Mouse (Mus musculus): ENCODE measurements around the gene Rexo4. TPM values are rescaled to one million over a fixed set of nuclear protein-coding genes. Genes with fewer than 3 reads are reported as not detected.

The Rexo4 gene
- polyA plus RNA-seq, 1 experiment from 2014 or later, result 32.6 TPM

- Histone ChIP-seq H3K27me3 (ENCODE audit: control insufficient read depth, insufficient read depth, low read length) (no peaks in the 10 kb centered on the region), H3K4me1 (replicated peaks; ENCODE audit: control insufficient read depth, insufficient read depth, low read length) (no peaks in the 10 kb centered on the region), H3K9ac (no peak overlapping the region), H3K36me3 (replicated peaks; ENCODE audit: control insufficient read depth, insufficient read depth) (no peaks in the 10 kb centered on the region), H3K4me2 (replicated peaks) (no peak overlapping the region), H3K4me3 (replicated peaks; ENCODE audit: low read length) (no peak overlapping the region), H3K9me3 (ENCODE audit: control insufficient read depth, low read length) (no peaks in the 10 kb centered on the region), H3K27ac (no peak overlapping the region)
- no peak for ATAC-seq (ENCODE audit: low FRiP score)
- WGBS, result 84% methylated on average over 1 of the region's 1 CpGs
- no peak for DNase-seq (ENCODE audit: low spot score)
These were observed 16.2 kb upstream of the Rexo4 start for GRCm38 (mm10) chr2:26980361-26980760.

- Histone ChIP-seq H3K4me1 (replicated peaks; ENCODE audit: control insufficient read depth, insufficient read depth, low read length) (no peaks in the 10 kb centered on the region), H3K36me3 (replicated peaks; ENCODE audit: control insufficient read depth, insufficient read depth) (no peaks in the 10 kb centered on the region), H3K4me2 (replicated peaks) (no peak overlapping the region), H3K4me3 (replicated peaks; ENCODE audit: low read length) (no peak overlapping the region), H3K9ac (no peak overlapping the region), H3K27ac (no peak overlapping the region), H3K27me3 (ENCODE audit: control insufficient read depth, insufficient read depth, low read length) (no peaks in the 10 kb centered on the region), H3K9me3 (ENCODE audit: control insufficient read depth, low read length) (no peaks in the 10 kb centered on the region)
- WGBS, result 65% methylated on average over 4 of the region's 4 CpGs
- no peak for DNase-seq (ENCODE audit: low spot score)
- ATAC-seq (ENCODE audit: low FRiP score), result no peak
These were observed 9.8 kb upstream of the Rexo4 start for GRCm38 (mm10) chr2:26973960-26974359.

GRCm38 (mm10) chr2:26973116-26973515 lies 8.9 kb upstream of the Rexo4 start, which contains the start of gene Adamts13:
TSS of gene Adamts13 (plus strand) at chr2:26973416.
- Histone ChIP-seq H3K9ac (no peak within 1 kb of the TSS), H3K4me1 (replicated peaks; ENCODE audit: control insufficient read depth, insufficient read depth, low read length) (no peaks in the 10 kb centered on the region), H3K4me2 (replicated peaks) (no peak within 1 kb of the TSS), H3K9me3 (ENCODE audit: control insufficient read depth, low read length) (no peaks in the 10 kb centered on the region), H3K36me3 (replicated peaks; ENCODE audit: control insufficient read depth, insufficient read depth) (no peaks in the 10 kb centered on the region), H3K27ac (no peak within 1 kb of the TSS), H3K4me3 (replicated peaks; ENCODE audit: low read length) (no peak within 1 kb of the TSS), H3K27me3 (ENCODE audit: control insufficient read depth, insufficient read depth, low read length) (no peaks in the 10 kb centered on the region)
- no peak for ATAC-seq (ENCODE audit: low FRiP score)
- 76% methylated on average over 3 of the region's 3 CpGs for WGBS
- DNase-seq (ENCODE audit: low spot score), result no peak

- Histone ChIP-seq H3K4me1 (replicated peaks; ENCODE audit: control insufficient read depth, insufficient read depth, low read length) (peaks cover 16% of the 10 kb centered on the region), H3K27ac (no peak overlapping the region), H3K9ac (no peak overlapping the region), H3K36me3 (replicated peaks; ENCODE audit: control insufficient read depth, insufficient read depth) (peaks cover 1% of the 10 kb centered on the region), H3K27me3 (ENCODE audit: control insufficient read depth, insufficient read depth, low read length) (no peaks in the 10 kb centered on the region), H3K9me3 (ENCODE audit: control insufficient read depth, low read length) (no peaks in the 10 kb centered on the region), H3K4me3 (replicated peaks; ENCODE audit: low read length) (no peak overlapping the region), H3K4me2 (replicated peaks) (no peak overlapping the region)
- ATAC-seq (ENCODE audit: low FRiP score) (no peak), DNase-seq (ENCODE audit: low spot score) (no peak)
- WGBS, result 72% methylated on average over 2 of the region's 2 CpGs
These were observed 3.1 kb upstream of the Rexo4 start for GRCm38 (mm10) chr2:26967262-26967661.

GRCm38 (mm10) chr2:26964724-26965370 lies 661 bp upstream of the Rexo4 start:
- H3K36me3 ChIP-seq (replicated peaks; ENCODE audit: control insufficient read depth, insufficient read depth), result peaks cover 16% of the 10 kb centered on the region
- no peaks in the 10 kb centered on the region for H3K9me3 ChIP-seq (ENCODE audit: control insufficient read depth, low read length)
- ATAC-seq (ENCODE audit: low FRiP score), result no peak; the same call in 1 of the 2 replicates
- H3K4me3 ChIP-seq (replicated peaks; ENCODE audit: low read length), result peak overlapping the region; percentile 84
- peak overlapping the region; percentile 93 for H3K9ac ChIP-seq
- peak overlapping the region; percentile 96 for H3K27ac ChIP-seq
- peaks cover 16% of the 10 kb centered on the region for H3K4me1 ChIP-seq (replicated peaks; ENCODE audit: control insufficient read depth, insufficient read depth, low read length)
- H3K4me2 ChIP-seq (replicated peaks), result peak overlapping the region; percentile 95
- DNase-seq (ENCODE audit: low spot score), result no peak
- no peaks in the 10 kb centered on the region for H3K27me3 ChIP-seq (ENCODE audit: control insufficient read depth, insufficient read depth, low read length)
- 18% methylated on average over 14 of the region's 14 CpGs for WGBS

- Histone ChIP-seq H3K4me3 (replicated peaks; ENCODE audit: low read length) (no peak overlapping the region), H3K4me1 (replicated peaks; ENCODE audit: control insufficient read depth, insufficient read depth, low read length) (peaks cover 16% of the 10 kb centered on the region), H3K36me3 (replicated peaks; ENCODE audit: control insufficient read depth, insufficient read depth) (peaks cover 53% of the 10 kb centered on the region), H3K27me3 (ENCODE audit: control insufficient read depth, insufficient read depth, low read length) (no peaks in the 10 kb centered on the region), H3K27ac (no peak overlapping the region), H3K9me3 (ENCODE audit: control insufficient read depth, low read length) (no peaks in the 10 kb centered on the region), H3K9ac (no peak overlapping the region), H3K4me2 (replicated peaks) (no peak overlapping the region)
- WGBS, result 70% methylated on average over 4 of the region's 4 CpGs
- DNase-seq (ENCODE audit: low spot score) (peak; percentile 27), ATAC-seq (ENCODE audit: low FRiP score) (no peak)
These were observed 3.4 kb downstream of the Rexo4 start for GRCm38 (mm10) chr2:26960756-26961155.

GRCm38 (mm10) chr2:26957488-26957859 lies 6.7 kb downstream of the Rexo4 start:
- Histone ChIP-seq H3K9me3 (ENCODE audit: control insufficient read depth, low read length) (no peaks in the 10 kb centered on the region), H3K9ac (no peak overlapping the region), H3K27ac (no peak overlapping the region), H3K4me2 (replicated peaks) (no peak overlapping the region), H3K27me3 (ENCODE audit: control insufficient read depth, insufficient read depth, low read length) (no peaks in the 10 kb centered on the region), H3K36me3 (replicated peaks; ENCODE audit: control insufficient read depth, insufficient read depth) (peaks cover 86% of the 10 kb centered on the region), H3K4me3 (replicated peaks; ENCODE audit: low read length) (no peak overlapping the region), H3K4me1 (replicated peaks; ENCODE audit: control insufficient read depth, insufficient read depth, low read length) (no peaks in the 10 kb centered on the region; the same call in 1 of the 2 replicates)
- DNase-seq (ENCODE audit: low spot score) (no peak), ATAC-seq (ENCODE audit: low FRiP score) (no peak)
- WGBS, result 90% methylated on average over 2 of the region's 2 CpGs

- no peak overlapping the region for H3K27ac ChIP-seq
- no peaks in the 10 kb centered on the region; the same call in 1 of the 2 replicates for H3K4me1 ChIP-seq (replicated peaks; ENCODE audit: control insufficient read depth, insufficient read depth, low read length)
- peaks cover 87% of the 10 kb centered on the region for H3K36me3 ChIP-seq (replicated peaks; ENCODE audit: control insufficient read depth, insufficient read depth)
- no peak overlapping the region for H3K4me2 ChIP-seq (replicated peaks)
- no peak overlapping the region for H3K4me3 ChIP-seq (replicated peaks; ENCODE audit: low read length)
- H3K27me3 ChIP-seq (ENCODE audit: control insufficient read depth, insufficient read depth, low read length), result no peaks in the 10 kb centered on the region
- H3K9ac ChIP-seq, result no peak overlapping the region
- DNase-seq (ENCODE audit: low spot score) (no peak), ATAC-seq (ENCODE audit: low FRiP score) (no peak)
- H3K9me3 ChIP-seq (ENCODE audit: control insufficient read depth, low read length), result no peaks in the 10 kb centered on the region
- 96% methylated on average over 12 of the region's 12 CpGs for WGBS
These were observed 7.2 kb downstream of the Rexo4 start for GRCm38 (mm10) chr2:26956811-26957487.

- no peaks in the 10 kb centered on the region for H3K9me3 ChIP-seq (ENCODE audit: control insufficient read depth, low read length)
- no peak overlapping the region for H3K4me2 ChIP-seq (replicated peaks)
- no peak overlapping the region for H3K27ac ChIP-seq
- H3K4me1 ChIP-seq (replicated peaks; ENCODE audit: control insufficient read depth, insufficient read depth, low read length), result no peaks in the 10 kb centered on the region
- no peak overlapping the region for H3K9ac ChIP-seq
- H3K27me3 ChIP-seq (ENCODE audit: control insufficient read depth, insufficient read depth, low read length), result no peaks in the 10 kb centered on the region
- 93% methylated on average over 2 of the region's 2 CpGs for WGBS
- H3K36me3 ChIP-seq (replicated peaks; ENCODE audit: control insufficient read depth, insufficient read depth), result peaks cover 84% of the 10 kb centered on the region
- no peak for ATAC-seq (ENCODE audit: low FRiP score)
- H3K4me3 ChIP-seq (replicated peaks; ENCODE audit: low read length), result no peak overlapping the region
- DNase-seq (ENCODE audit: low spot score), result no peak
These were observed 9.3 kb downstream of the Rexo4 start for GRCm38 (mm10) chr2:26954735-26955395.

Measured in hindbrain, embryonic 14.5 days (tissue).